Mouse (Mus musculus): ENCODE measurements around the gene Nkx2-5.

The Nkx2-5 gene

DNA sequence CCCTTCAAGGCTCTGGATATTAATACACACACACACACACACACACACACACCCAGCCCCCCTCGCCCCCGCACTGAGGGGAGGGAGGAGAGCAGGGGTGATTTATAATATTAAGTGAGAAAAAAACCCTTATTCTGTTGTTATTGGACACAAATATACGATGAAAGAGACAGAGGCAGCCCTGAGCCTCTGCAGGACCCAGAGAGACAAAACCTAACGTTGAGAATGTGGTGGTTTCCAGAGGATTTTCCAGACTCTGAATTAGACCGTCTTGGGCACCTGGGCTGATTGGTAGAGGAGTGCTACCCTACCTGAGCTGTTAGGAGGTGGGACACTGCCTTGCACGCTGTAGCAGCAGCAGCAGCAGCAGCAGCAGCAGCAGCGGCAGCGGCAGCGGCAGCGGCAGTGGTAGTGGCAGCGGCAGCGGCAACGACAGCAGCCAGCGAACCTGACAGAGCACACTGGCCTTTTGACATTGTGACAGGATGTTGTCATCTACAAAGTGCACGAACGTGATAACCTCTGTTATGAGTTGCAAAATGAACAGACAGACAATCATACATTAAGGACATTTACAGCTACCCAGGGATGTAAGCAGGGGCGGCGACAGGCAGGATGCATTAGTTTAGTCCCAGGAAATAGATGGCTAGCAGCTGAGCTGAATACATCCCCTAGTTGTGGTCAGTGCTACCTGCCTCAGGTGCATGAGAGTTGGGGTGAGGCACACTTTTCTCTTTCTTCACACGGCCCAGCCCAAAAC is 7.8 kb downstream of the Nkx2-5 start:
- DNase-seq (ENCODE audit: low spot score) = no peak

DNA sequence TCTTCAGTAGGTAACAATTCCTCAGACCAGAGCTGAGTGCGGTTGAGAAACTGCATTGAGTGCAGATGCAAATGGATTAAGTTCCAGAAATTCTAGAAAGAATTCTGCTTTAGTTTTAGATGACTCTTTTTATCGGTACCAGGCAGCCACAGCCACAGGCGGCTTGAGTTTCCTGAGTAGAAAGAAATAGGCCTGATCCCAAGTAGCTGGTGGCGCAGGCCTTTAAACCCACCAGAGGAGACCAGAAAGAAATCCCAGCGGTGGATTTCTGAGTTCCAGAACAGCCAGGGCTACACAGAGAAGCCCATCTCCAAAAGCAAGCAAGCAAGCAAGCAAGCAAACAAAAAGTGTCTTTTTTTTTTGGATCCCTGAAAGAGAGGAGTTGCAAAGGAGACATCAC is 8.4 kb downstream of the Nkx2-5 start:
- no peak for DNase-seq (ENCODE audit: low spot score)

- DNase-seq (ENCODE audit: low spot score) = no peak
These were observed 8.9 kb downstream of the Nkx2-5 start for GRCm38 (mm10) chr17:26835956-26836355.

- no peak for DNase-seq (ENCODE audit: low spot score)
These were observed 9.6 kb downstream of the Nkx2-5 start for GRCm38 (mm10) chr17:26834966-26835755.

- no peak for DNase-seq (ENCODE audit: low spot score)
These were observed 10.4 kb downstream of the Nkx2-5 start for GRCm38 (mm10) chr17:26834302-26834965.

DNA sequence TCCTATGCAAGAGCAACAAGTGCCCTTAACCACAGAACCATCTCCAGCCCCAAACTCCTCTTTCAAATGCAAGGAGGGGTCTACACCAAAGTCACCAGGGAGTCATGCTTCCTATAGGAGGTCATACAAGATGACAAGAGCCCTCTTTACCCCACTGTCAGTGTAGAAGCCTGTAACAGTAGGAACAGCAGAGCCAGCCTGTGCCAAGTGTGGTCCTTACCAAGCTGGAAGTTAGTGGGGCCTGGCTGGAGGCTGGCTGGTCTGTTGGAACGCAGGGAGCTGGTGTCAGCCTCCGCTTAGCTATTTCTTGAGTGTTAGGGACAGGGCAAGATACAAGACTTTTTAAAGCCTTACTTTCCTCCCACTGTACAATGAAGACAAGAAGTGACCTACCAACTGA is 11.0 kb downstream of the Nkx2-5 start:
- DNase-seq (ENCODE audit: low spot score) = no peak

GRCm38 (mm10) chr17:26826131-26826530 is 18.7 kb downstream of the Nkx2-5 start:
- no peak for DNase-seq (ENCODE audit: low spot score)

- no peak for DNase-seq (ENCODE audit: low spot score)
These were observed 27.0 kb downstream of the Nkx2-5 start for GRCm38 (mm10) chr17:26817776-26818175.

DNA sequence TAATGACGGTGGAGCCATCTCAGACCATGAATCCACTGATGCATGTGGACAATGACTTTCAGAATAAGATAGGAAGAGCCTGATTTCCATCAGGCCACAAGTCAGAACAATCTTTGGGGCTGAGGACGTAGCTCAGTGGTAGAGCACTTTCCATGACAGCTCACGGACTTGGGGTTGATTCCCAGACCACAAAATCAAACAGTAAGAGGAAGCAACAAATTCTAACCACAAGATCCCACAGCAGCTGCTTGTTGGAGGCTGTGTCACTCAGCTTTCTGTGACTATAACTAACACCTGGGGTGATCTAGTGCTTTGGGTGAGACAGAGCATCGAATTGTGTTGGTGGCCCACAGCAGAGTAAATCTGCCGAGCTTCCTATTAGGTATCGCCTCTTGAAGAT is 28.0 kb downstream of the Nkx2-5 start:
- no peak for DNase-seq (ENCODE audit: low spot score)

DNA sequence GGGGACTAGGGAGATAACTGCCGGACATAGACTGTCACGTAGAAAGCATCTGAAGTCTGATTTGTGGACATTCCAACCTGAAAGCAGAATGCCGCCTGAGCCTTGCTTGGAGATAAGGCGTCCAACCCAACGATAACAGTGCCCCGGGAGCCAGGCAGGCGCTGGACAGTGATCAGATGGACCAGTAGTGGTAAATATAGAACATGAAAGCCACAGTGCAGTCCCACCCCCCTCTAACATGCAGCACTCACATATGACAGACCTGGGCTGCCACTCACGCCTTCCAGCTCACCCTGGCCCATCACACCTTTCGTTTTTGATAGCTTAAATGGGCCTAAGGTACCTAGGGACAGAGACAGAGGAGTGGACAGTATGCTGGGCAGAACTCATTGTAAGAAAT is 31.3 kb downstream of the Nkx2-5 start:
- no peak for DNase-seq (ENCODE audit: low spot score)

DNA sequence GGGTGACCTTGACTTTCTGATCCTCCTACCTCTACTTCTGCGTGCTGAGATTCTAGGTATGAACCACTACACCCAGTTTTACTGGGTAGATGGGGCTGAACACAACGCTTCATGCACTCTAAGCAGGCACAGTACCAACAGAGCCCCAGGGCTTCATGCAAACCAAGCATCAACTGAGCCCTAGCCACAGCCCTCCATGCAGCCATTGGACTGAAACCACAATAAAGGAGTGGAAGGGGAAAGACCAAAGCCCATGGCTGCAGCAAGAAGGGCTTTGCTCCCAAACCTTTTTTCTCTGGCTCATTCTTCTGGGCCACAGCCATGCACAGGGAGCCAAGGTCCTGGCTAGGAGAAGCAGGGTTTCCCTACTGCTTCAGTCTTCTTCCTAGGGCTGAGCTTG is 32.2 kb downstream of the Nkx2-5 start:
- no peak for DNase-seq (ENCODE audit: low spot score)

DNA sequence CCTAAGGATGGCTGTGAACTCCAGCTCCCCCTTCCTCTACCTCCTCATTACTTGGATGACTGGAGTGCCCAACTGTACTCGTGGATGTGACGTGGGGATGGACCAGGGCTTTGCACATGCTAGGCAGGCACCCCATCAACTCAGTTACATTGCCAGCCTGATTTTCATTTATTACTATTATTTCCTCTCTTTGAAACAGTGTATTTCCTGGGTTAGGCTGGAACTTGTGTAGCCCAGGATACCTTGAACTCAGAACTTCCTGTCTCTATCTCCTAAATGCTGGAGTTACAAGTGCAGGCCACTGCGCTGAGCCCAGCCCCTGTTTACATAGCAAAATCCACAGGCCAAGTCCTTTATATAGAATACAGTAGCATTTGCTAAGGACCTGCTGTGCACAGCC is 41.9 kb downstream of the Nkx2-5 start:
- no peak for DNase-seq (ENCODE audit: low spot score)

DNA sequence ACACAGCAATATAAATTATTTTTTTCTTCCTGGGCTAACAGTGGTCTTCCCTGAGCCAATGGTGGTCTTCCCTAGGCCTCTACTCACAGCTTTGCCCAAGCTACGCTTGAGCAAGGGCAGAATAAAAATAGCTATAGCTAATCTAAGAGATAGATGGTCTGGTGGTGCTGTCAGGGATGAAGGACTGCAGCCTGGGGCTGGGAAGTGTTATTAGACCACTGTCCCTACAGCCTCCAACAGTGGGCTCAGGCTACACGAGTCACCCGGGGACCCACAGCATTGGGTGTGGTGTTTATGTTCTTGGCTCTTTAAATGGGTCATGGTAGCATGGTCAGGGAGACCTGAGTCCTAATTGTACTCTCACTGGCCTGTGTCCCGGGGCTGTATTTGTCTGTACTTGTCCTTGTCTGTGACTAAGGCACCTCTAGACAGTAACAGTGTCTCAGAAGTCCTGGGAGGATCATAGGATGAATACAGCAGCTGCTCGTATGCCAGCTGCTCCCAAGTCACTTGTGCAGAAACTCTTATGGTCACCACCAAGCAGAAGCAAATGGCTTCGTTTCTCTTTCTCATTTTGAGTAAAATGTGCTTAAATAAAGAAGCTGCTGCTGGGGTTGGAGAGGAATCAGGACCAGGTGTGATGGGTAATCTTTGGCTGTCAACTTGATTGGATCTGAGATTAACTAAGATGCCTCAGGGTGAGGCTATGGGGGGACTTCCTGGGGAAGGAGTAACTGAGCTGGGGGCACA is 47.3 kb downstream of the Nkx2-5 start:
- DNase-seq (ENCODE audit: low spot score) = no peak

- no peak for DNase-seq (ENCODE audit: low spot score)
These were observed 49.4 kb downstream of the Nkx2-5 start for GRCm38 (mm10) chr17:26795386-26795785.

DNA sequence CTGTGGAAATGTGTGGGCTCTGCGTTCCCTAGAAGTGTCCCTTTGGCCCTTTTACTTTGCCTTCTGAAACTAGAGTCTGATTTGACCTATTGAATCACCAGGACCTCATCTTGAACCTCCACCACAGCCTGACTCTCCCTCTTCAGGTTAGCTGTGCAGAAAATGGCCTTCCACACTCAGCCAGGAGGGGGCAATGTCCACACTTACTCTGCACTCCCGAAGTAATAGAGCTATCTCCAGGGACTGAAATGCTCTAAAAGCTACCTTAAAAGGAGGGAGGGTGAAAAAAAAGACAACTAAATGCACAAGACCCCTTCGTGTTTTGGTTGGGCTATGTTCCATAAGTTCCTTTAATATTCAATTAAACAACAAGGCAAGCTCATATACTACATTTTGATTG is 50.1 kb downstream of the Nkx2-5 start:
- DNase-seq (ENCODE audit: low spot score) = no peak

DNA sequence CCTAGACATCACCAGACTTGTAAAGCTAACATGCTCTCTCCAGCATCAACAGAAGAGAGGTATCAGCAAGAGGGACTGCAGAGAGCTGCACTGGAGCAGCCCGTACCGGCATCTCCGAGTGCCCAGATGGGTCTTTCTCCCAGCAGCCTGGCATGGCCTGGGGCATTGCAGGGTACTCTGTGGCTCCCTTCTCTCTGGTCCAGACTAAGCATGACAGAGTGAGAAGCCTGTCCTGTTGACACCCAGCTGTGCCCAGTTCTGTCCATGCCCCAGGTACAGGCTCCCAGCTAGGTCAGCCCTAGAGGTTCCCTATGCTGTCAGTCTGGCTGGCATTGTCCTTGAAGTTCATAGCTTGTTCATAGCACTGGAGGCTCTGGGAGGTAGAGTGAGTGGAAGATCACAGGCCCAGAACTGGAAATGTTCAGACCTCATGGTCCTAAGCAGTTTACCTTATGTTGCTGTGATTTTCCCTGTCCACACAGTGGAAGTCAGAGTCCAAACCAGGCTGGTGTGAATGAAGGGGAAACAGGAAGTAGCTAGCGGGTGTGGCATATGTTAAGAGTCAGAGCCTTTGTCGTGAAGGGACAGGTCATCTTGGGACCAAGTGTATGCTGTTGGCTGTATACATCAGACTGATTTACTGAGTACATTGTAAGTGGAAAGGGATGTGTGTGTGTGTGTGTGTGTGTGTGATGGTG is 51.6 kb downstream of the Nkx2-5 start:
- no peak for DNase-seq (ENCODE audit: low spot score)

DNA sequence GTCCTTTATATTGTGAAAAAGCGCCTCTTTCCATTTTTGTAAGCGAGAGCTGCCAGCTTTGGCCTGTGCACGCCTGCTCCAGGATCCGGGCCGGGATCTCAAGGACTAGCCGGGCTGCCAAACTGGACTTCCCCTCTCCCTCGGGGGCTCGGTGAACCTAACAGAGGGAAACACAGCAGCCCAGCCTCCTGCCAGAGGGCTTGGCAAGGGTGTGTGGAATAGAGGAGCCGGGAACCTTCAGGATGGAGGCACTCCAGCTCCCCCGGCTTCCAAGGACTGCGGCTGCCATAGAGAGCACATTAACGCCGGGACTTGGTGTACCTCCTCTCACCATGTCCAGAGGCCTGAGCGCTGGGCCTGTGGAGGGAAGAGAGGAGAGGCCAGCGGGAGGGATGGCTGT is 52.7 kb downstream of the Nkx2-5 start:
- no peak for DNase-seq (ENCODE audit: low spot score)

DNA sequence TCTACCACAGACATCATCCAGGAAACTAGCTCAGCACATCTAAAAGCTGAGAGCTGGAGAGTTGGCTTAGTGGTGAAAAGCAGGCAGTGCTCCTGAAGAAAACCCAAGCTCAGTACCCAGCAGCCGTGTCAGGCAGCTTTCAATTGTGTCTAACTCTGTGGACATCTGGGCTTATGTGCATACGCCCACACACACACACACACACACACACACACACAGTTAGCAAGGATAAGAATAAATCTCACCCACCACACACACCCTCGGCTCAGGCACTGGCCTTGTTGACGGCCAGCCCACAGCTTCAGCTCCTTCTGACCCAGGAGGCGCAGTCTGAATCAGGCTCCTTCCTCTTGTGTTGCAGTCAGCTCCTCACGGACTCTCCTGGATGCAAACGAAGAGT is 53.2 kb downstream of the Nkx2-5 start:
- no peak for DNase-seq (ENCODE audit: low spot score)

DNA sequence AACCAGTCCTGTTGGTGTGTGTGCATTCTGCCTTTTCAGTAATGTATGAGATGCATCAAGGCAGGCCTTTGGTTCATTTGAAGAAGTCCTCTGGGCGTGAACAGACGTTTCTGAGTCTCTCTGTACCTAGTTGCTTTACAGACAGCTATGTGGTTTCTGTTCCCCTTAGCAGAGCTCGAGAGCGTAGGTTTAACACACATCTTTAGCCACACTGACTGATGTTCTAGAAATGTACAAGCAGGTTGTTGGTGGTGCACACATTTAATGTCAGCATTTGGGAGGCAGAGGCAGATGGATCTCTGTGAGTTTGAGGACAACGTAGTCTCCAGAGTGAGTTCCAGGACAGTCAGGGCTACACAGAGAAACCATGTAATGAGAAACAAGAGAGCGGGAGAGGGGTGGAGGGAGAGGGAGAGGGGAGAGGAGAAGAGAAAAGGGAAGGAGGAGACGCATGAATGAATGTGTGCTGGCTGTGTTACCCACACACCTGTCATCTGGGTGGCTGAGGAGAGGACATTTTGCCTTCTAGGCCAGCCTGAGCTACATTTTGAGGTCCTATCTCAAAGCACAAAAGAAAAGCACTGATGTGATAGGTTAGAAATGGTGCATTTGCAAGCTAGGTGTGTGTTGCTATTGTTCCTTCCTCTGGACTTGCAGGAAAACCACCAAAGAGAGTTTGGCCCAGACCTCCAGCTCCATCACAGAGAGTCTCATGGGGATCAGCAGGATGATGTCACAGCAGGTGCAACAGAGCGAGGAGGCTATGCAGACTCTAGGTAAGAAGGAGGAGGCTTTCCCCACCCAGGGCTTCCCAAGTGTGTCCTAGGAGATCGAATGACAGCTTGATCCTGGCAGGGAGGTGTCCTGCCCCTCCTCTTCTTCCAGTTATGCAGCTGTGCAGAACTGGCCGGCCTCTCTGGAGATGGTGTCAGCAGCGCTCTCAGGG is 54.3 kb downstream of the Nkx2-5 start:
- no peak for DNase-seq (ENCODE audit: low spot score)

GRCm38 (mm10) chr17:26789460-26790268 is 55.1 kb downstream of the Nkx2-5 start:
- DNase-seq (ENCODE audit: low spot score) = no peak

All from urinary bladder, postnatal 10 days (tissue).